Mouse (Mus musculus) ES-Bruce4 (cell line): ENCODE results near the gene Ext2.

Experiments used
- CTCF ChIP-seq: IDR thresholded peaks from one replicate; pipeline ENCODE4 v1.8.1; 2011; ENCODE audit warnings: low read depth, low read length
- EP300 ChIP-seq: IDR thresholded peaks from 2 replicates; pipeline ENCODE4 v1.6.1; 2011; ENCODE audit warnings: low read depth, low read length; ENCODE audit not compliant: insufficient read depth
- POLR2A ChIP-seq: IDR thresholded peaks from one replicate; pipeline ENCODE4 v1.8.1; 2011; ENCODE audit warnings: low read length; ENCODE audit not compliant: insufficient read depth

- TF ChIP-seq POLR2A (no peak), CTCF (no peak), EP300 (no peak)
Measured at GRCm38 (mm10) chr2:93863229-93863628, 40.9 kb upstream of the Ext2 start.
